Mouse (Mus musculus) frontal cortex, postnatal 14 days (tissue): ENCODE measurements at regions not wholly inside any gene's neighbourhood (a gene's known extent, or its start where the extent isn't known, plus 50 kb on each side); places are given as distances from the start of the nearest gene placed in this dataset.

Experiments used
- DNase-seq, 2 experiments: peaks; one replicate each; pipeline ENCODE4 v3.0.0; 2022; ENCODE audit warnings: low spot score in 2 of 2

- DNase-seq = no peak
Observed at GRCm38 (mm10) chr5:75466941-75467340, 107.8 kb upstream of the Kit start.

- DNase-seq = no peak
Observed at GRCm38 (mm10) chr5:75467916-75468315, 106.8 kb upstream of the Kit start.

GRCm38 (mm10) chr5:75471010-75471409, 103.7 kb upstream of the Kit start:
- DNase-seq = no peak

GRCm38 (mm10) chr5:75472484-75472883, 102.2 kb upstream of the Kit start:
- no peak for DNase-seq

GRCm38 (mm10) chr5:75475414-75475813, 99.3 kb upstream of the Kit start:
- no peak for DNase-seq

GRCm38 (mm10) chr5:75478499-75478898, 96.2 kb upstream of the Kit start:
- DNase-seq = no peak

GRCm38 (mm10) chr5:75479149-75479548, 95.6 kb upstream of the Kit start:
- no peak for DNase-seq

GRCm38 (mm10) chr5:75481595-75481994, 93.1 kb upstream of the Kit start:
- DNase-seq = no peak

GRCm38 (mm10) chr5:75484330-75484729, 90.4 kb upstream of the Kit start:
- no peak for DNase-seq

GRCm38 (mm10) chr5:75490806-75491205, 83.9 kb upstream of the Kit start:
- DNase-seq = no peak

GRCm38 (mm10) chr5:75494143-75494542, 80.6 kb upstream of the Kit start:
- DNase-seq = no peak

- DNase-seq = no peak
Observed at GRCm38 (mm10) chr5:75499053-75499452, 75.7 kb upstream of the Kit start.

GRCm38 (mm10) chr5:75499695-75500094, 75.0 kb upstream of the Kit start:
- DNase-seq = no peak

- no peak for DNase-seq
Observed at GRCm38 (mm10) chr5:75500654-75501416, 73.9 kb upstream of the Kit start.

GRCm38 (mm10) chr5:75503673-75504072, 71.0 kb upstream of the Kit start:
- no peak for DNase-seq

- DNase-seq = no peak
Observed at GRCm38 (mm10) chr5:75512521-75513422, 61.9 kb upstream of the Kit start.

- DNase-seq = no peak
Observed at GRCm38 (mm10) chr5:75518213-75518612, 56.5 kb upstream of the Kit start.

GRCm38 (mm10) chr5:75523041-75523678, 51.6 kb upstream of the Kit start:
- no peak for DNase-seq
